Mouse (Mus musculus): ENCODE measurements at regions not wholly inside any gene's neighbourhood (a gene's known extent, or its start where the extent isn't known, plus 50 kb on each side); places are given as distances from the start of the nearest gene placed in this dataset.

GRCm38 (mm10) chr2:144195851-144196250, 74.6 kb upstream of the Mgme1 start:
- DNase-seq (no peak), ATAC-seq (no peak)
- H3K9ac ChIP-seq (replicated peaks): no peak overlapping the region
- no peak overlapping the region for H3K27ac ChIP-seq (ENCODE audit: low read depth)
- no peaks in the 10 kb centered on the region for H3K9me3 ChIP-seq (ENCODE audit: low read length)
- H3K4me2 ChIP-seq (ENCODE audit: low read depth, low read length): no peak overlapping the region
- WGBS (ENCODE audit: insufficient replicate concordance): 72% methylated on average over 14 of the region's 14 CpGs
- H3K4me3 ChIP-seq (ENCODE audit: low read depth, low read length): no peak overlapping the region
- peaks cover 14% of the 10 kb centered on the region for H3K4me1 ChIP-seq (ENCODE audit: insufficient read depth)
- no peak for TF ChIP-seq CTCF (IDR thresholded peaks at IDR 0.05; ENCODE audit: low read depth)
- no peak for TF ChIP-seq EP300 (IDR thresholded peaks at IDR 0.05; ENCODE audit: low read depth)
- H3K36me3 ChIP-seq (replicated peaks; ENCODE audit: insufficient read depth, low read length): no peaks in the 10 kb centered on the region
- no peaks in the 10 kb centered on the region for H3K27me3 ChIP-seq (ENCODE audit: insufficient read depth, low read length)

GRCm38 (mm10) chr2:144197139-144197538, 73.3 kb upstream of the Mgme1 start:
- H3K4me1 ChIP-seq (ENCODE audit: insufficient read depth): peaks cover 14% of the 10 kb centered on the region
- TF ChIP-seq CTCF (IDR thresholded peaks at IDR 0.05; ENCODE audit: low read depth): peak; percentile 65
- TF ChIP-seq EP300 (IDR thresholded peaks at IDR 0.05; ENCODE audit: low read depth): no peak
- DNase-seq: peak; percentile 54
- no peak overlapping the region for H3K9ac ChIP-seq (replicated peaks)
- H3K9me3 ChIP-seq (ENCODE audit: low read length): no peaks in the 10 kb centered on the region
- no peaks in the 10 kb centered on the region for H3K27me3 ChIP-seq (ENCODE audit: insufficient read depth, low read length)
- H3K4me2 ChIP-seq (ENCODE audit: low read depth, low read length): no peak overlapping the region
- 53% methylated on average over 2 of the region's 2 CpGs for WGBS (ENCODE audit: insufficient replicate concordance)
- ATAC-seq: no peak
- H3K27ac ChIP-seq (ENCODE audit: low read depth): no peak overlapping the region
- H3K4me3 ChIP-seq (ENCODE audit: low read depth, low read length): no peak overlapping the region
- no peaks in the 10 kb centered on the region for H3K36me3 ChIP-seq (replicated peaks; ENCODE audit: insufficient read depth, low read length)

GRCm38 (mm10) chr2:144198326-144199051, 72.0 kb upstream of the Mgme1 start:
- no peak overlapping the region; the same call in 1 of the 2 replicates for H3K9ac ChIP-seq (replicated peaks)
- DNase-seq: peak; percentile 61
- no peaks in the 10 kb centered on the region for H3K27me3 ChIP-seq (ENCODE audit: insufficient read depth, low read length)
- H3K4me1 ChIP-seq (ENCODE audit: insufficient read depth): peaks cover 18% of the 10 kb centered on the region
- no peak overlapping the region for H3K4me3 ChIP-seq (ENCODE audit: low read depth, low read length)
- TF ChIP-seq EP300 (IDR thresholded peaks at IDR 0.05; ENCODE audit: low read depth) (peak; percentile 12; the same call in 1 of the 2 replicates), CTCF (IDR thresholded peaks at IDR 0.05; ENCODE audit: low read depth) (no peak)
- H3K4me2 ChIP-seq (ENCODE audit: low read depth, low read length): peak overlapping the region; percentile 38
- ATAC-seq: peak; percentile 88
- H3K27ac ChIP-seq (ENCODE audit: low read depth): peak overlapping the region; percentile 88
- WGBS (ENCODE audit: insufficient replicate concordance): 10% methylated on average over 13 of the region's 13 CpGs
- no peaks in the 10 kb centered on the region for H3K36me3 ChIP-seq (replicated peaks; ENCODE audit: insufficient read depth, low read length)
- no peaks in the 10 kb centered on the region for H3K9me3 ChIP-seq (ENCODE audit: low read length)

All from liver, postnatal 0 days (tissue).